28 mouse cellular contexts compared by ENCODE assay signal in genomic region chr5:5134143-5134904, GRCm38 (mm10).
DNase-seq lines count a peak whose midpoint lies in the region; ATAC-seq and TF ChIP-seq lines count a peak whose summit lies in the region.
"Had no signal": no experiment of that assay in that cellular context is flagged by ENCODE, and none has a peak within 500 bp of the region (broad histone marks: within the 10 kb centered on the region; RNA-seq: fewer than 3 reads in every experiment).

No protein-coding gene starts in this region.

- H3K27ac ChIP-seq in hindbrain, embryonic 12.5 days = no peak overlapping the region
- no peak overlapping the region for H3K27ac ChIP-seq in hindbrain, postnatal 0 days
- 0 out of 2 replicates have a peak overlapping the region, but pooled peaks have one; percentile 38 for H3K27ac ChIP-seq in neural tube, embryonic 13.5 days (replicated peaks)
- no peak overlapping the region for H3K27ac ChIP-seq in neural tube, embryonic 15.5 days (replicated peaks)
- peak overlapping the region; percentile 69 for H3K27ac ChIP-seq in hindbrain, embryonic 13.5 days
- H3K27ac ChIP-seq in heart, adult 2 months = no peak overlapping the region
- H3K27ac ChIP-seq: embryonic facial prominence, embryonic 12.5 days; limb, embryonic 12.5 days; stomach, embryonic 15.5 days had no signal

- WGBS in hindbrain, embryonic 12.5 days = 43% methylated on average over 6 of the region's 6 CpGs
- WGBS in hindbrain, postnatal 0 days = 41% methylated on average over 6 of the region's 6 CpGs
- WGBS in neural tube, embryonic 13.5 days = 39% methylated on average over 6 of the region's 6 CpGs
- WGBS in neural tube, embryonic 15.5 days = 37% methylated on average over 6 of the region's 6 CpGs
- 43% methylated on average over 6 of the region's 6 CpGs for WGBS in hindbrain, embryonic 13.5 days
- 94% methylated on average over 6 of the region's 6 CpGs for WGBS in heart, adult 2 months

- no peak for TF ChIP-seq EP300 in heart, adult 2 months (IDR thresholded peaks at IDR 0.05; ENCODE audit: insufficient read depth, low read depth, low read length)

- peak; percentile 63 for ATAC-seq in hindbrain, embryonic 12.5 days (ENCODE audit: low FRiP score)
- no peak for ATAC-seq in hindbrain, postnatal 0 days
- peak; percentile 55; the same call in 1 of the 2 replicates for ATAC-seq in neural tube, embryonic 13.5 days (ENCODE audit: low read depth)
- no peak for ATAC-seq in neural tube, embryonic 15.5 days (ENCODE audit: low FRiP score)
- peak; percentile 45; the same call in 1 of the 2 replicates for ATAC-seq in hindbrain, embryonic 13.5 days (ENCODE audit: low FRiP score)
- ATAC-seq: intestine, embryonic 16.5 days; liver, postnatal 0 days; lung, postnatal 0 days had no signal

- H3K4me1 ChIP-seq in hindbrain, embryonic 12.5 days = peaks cover 8% of the 10 kb centered on the region
- no peaks in the 10 kb centered on the region for H3K4me1 ChIP-seq in hindbrain, postnatal 0 days (ENCODE audit: insufficient read depth, low read length)
- H3K4me1 ChIP-seq in neural tube, embryonic 13.5 days (replicated peaks) = peaks cover 11% of the 10 kb centered on the region
- H3K4me1 ChIP-seq in neural tube, embryonic 15.5 days = peaks cover 12% of the 10 kb centered on the region
- peaks cover 9% of the 10 kb centered on the region for H3K4me1 ChIP-seq in hindbrain, embryonic 13.5 days (replicated peaks)
- no peaks in the 10 kb centered on the region for H3K4me1 ChIP-seq in heart, adult 2 months (ENCODE audit: control insufficient read depth, insufficient read depth, low read length)
- H3K4me1 ChIP-seq: embryonic facial prominence, embryonic 12.5 days; hindbrain, embryonic 15.5 days; limb, embryonic 12.5 days; stomach, embryonic 15.5 days had no signal

- H3K27me3 ChIP-seq in hindbrain, embryonic 12.5 days = no peaks in the 10 kb centered on the region
- no peaks in the 10 kb centered on the region for H3K27me3 ChIP-seq in hindbrain, postnatal 0 days (ENCODE audit: insufficient read depth, low read length)
- H3K27me3 ChIP-seq in neural tube, embryonic 13.5 days = no peaks in the 10 kb centered on the region
- H3K27me3 ChIP-seq in neural tube, embryonic 15.5 days (replicated peaks) = no peaks in the 10 kb centered on the region
- no peaks in the 10 kb centered on the region for H3K27me3 ChIP-seq in hindbrain, embryonic 13.5 days
- no peaks in the 10 kb centered on the region for H3K27me3 ChIP-seq in heart, adult 2 months (ENCODE audit: control insufficient read depth, insufficient read depth, low read length)
- H3K27me3 ChIP-seq: embryonic facial prominence, embryonic 12.5 days; heart, embryonic 12.5 days; hindbrain, embryonic 15.5 days; limb, embryonic 12.5 days; stomach, embryonic 15.5 days had no signal

- intact Hi-C loops in heart, adult 2 months (cut with DNase I) = no loop called here

- TF ChIP-seq CTCF in hindbrain, postnatal 0 days (IDR thresholded peaks at IDR 0.05; ENCODE audit: low read depth) = no peak
- no peak for TF ChIP-seq CTCF in heart, adult 2 months (IDR thresholded peaks at IDR 0.05)

- no peaks in the 10 kb centered on the region for H3K9me3 ChIP-seq in hindbrain, embryonic 12.5 days (replicated peaks)
- H3K9me3 ChIP-seq in hindbrain, postnatal 0 days (ENCODE audit: low read length) = no peaks in the 10 kb centered on the region
- no peaks in the 10 kb centered on the region for H3K9me3 ChIP-seq in neural tube, embryonic 13.5 days
- no peaks in the 10 kb centered on the region for H3K9me3 ChIP-seq in neural tube, embryonic 15.5 days (replicated peaks)
- no peaks in the 10 kb centered on the region for H3K9me3 ChIP-seq in hindbrain, embryonic 13.5 days
- H3K9me3 ChIP-seq: embryonic facial prominence, embryonic 12.5 days; heart, embryonic 12.5 days; hindbrain, embryonic 15.5 days; limb, embryonic 12.5 days; stomach, embryonic 15.5 days had no signal

- H3K4me2 ChIP-seq in hindbrain, embryonic 12.5 days (replicated peaks) = no peak overlapping the region
- no peak overlapping the region for H3K4me2 ChIP-seq in hindbrain, postnatal 0 days (ENCODE audit: low read depth, low read length)
- no peak overlapping the region for H3K4me2 ChIP-seq in neural tube, embryonic 13.5 days
- H3K4me2 ChIP-seq in neural tube, embryonic 15.5 days = no peak overlapping the region
- no peak overlapping the region for H3K4me2 ChIP-seq in hindbrain, embryonic 13.5 days
- H3K4me2 ChIP-seq: embryonic facial prominence, embryonic 12.5 days; heart, embryonic 12.5 days; hindbrain, embryonic 15.5 days; limb, embryonic 12.5 days; liver, embryonic 11.5 days; stomach, embryonic 15.5 days had no signal

- H3K4me3 ChIP-seq in hindbrain, embryonic 12.5 days = no peak overlapping the region
- H3K4me3 ChIP-seq in hindbrain, postnatal 0 days (ENCODE audit: low read length) = no peak overlapping the region
- H3K4me3 ChIP-seq in neural tube, embryonic 13.5 days = no peak overlapping the region
- no peak overlapping the region for H3K4me3 ChIP-seq in neural tube, embryonic 15.5 days (replicated peaks)
- no peak overlapping the region for H3K4me3 ChIP-seq in hindbrain, embryonic 13.5 days
- H3K4me3 ChIP-seq in heart, adult 2 months = no peak overlapping the region
- H3K4me3 ChIP-seq: embryonic facial prominence, embryonic 12.5 days; heart, embryonic 12.5 days; hindbrain, embryonic 15.5 days; limb, embryonic 12.5 days; stomach, embryonic 15.5 days had no signal

- H3K9ac ChIP-seq in hindbrain, embryonic 12.5 days = no peak overlapping the region
- H3K9ac ChIP-seq in hindbrain, postnatal 0 days (replicated peaks; ENCODE audit: low read length) = no peak overlapping the region
- no peak overlapping the region for H3K9ac ChIP-seq in neural tube, embryonic 13.5 days
- no peak overlapping the region for H3K9ac ChIP-seq in neural tube, embryonic 15.5 days (replicated peaks)
- no peak overlapping the region for H3K9ac ChIP-seq in hindbrain, embryonic 13.5 days
- no peak overlapping the region for H3K9ac ChIP-seq in heart, adult 2 months (ENCODE audit: low read depth, low read length)
- H3K9ac ChIP-seq: embryonic facial prominence, embryonic 12.5 days; heart, embryonic 12.5 days; hindbrain, embryonic 15.5 days; limb, embryonic 12.5 days; liver, postnatal 0 days; stomach, embryonic 15.5 days had no signal

- TF ChIP-seq POLR2A in heart, adult 2 months (IDR thresholded peaks at IDR 0.05; ENCODE audit: insufficient read depth, low read depth, low read length) = no peak

- H3K79me2 ChIP-seq in heart, adult 2 months (replicated peaks; ENCODE audit: control insufficient read depth, insufficient read depth, low read length) = no peaks in the 10 kb centered on the region

- no peaks in the 10 kb centered on the region for H3K36me3 ChIP-seq in hindbrain, embryonic 12.5 days
- no peaks in the 10 kb centered on the region for H3K36me3 ChIP-seq in hindbrain, postnatal 0 days (ENCODE audit: insufficient read depth, low read length)
- no peaks in the 10 kb centered on the region for H3K36me3 ChIP-seq in neural tube, embryonic 13.5 days
- H3K36me3 ChIP-seq in neural tube, embryonic 15.5 days = no peaks in the 10 kb centered on the region
- no peaks in the 10 kb centered on the region for H3K36me3 ChIP-seq in hindbrain, embryonic 13.5 days
- no peaks in the 10 kb centered on the region for H3K36me3 ChIP-seq in heart, adult 2 months (ENCODE audit: control insufficient read depth, insufficient read depth, low read length)
- H3K36me3 ChIP-seq: embryonic facial prominence, embryonic 12.5 days; heart, embryonic 12.5 days; hindbrain, embryonic 15.5 days; limb, embryonic 12.5 days; stomach, embryonic 15.5 days had no signal

- DNase-seq in hindbrain, postnatal 0 days (ENCODE audit: low spot score) = no peak
- DNase-seq in gastrocnemius, adult 18-20 months (ENCODE audit: low spot score) = no peak
- DNase-seq in testis, postnatal 10 days (ENCODE audit: low spot score) = no peak
- DNase-seq in heart, adult 2 months = no peak
- DNase-seq: adrenal gland, postnatal 36 days; cerebellum, adult 18-20 months; cerebellum, postnatal 25 days; heart, adult 11 months; heart, postnatal 10 days; kidney, adult 9 months; kidney, postnatal 14 days; layer of hippocampus, postnatal 36 days; liver, postnatal 0 days; right cerebral cortex, adult 18-20 months; thymus, adult 18-20 months; thymus, postnatal 4 days had no signal

Comparison
In these comparisons a context has a peak if more than half of its experiments do, and no peak if none do; other contexts are left out.
1. ATAC-seq: peak in hindbrain, embryonic 12.5 days (single experiment), neural tube, embryonic 13.5 days (single experiment) and hindbrain, embryonic 13.5 days (single experiment); none in hindbrain, postnatal 0 days (single experiment) and neural tube, embryonic 15.5 days (single experiment).
2. H3K27ac ChIP-seq: peak in neural tube, embryonic 13.5 days (single experiment) and hindbrain, embryonic 13.5 days (single experiment); none in hindbrain, embryonic 12.5 days (single experiment), hindbrain, postnatal 0 days (single experiment), neural tube, embryonic 15.5 days (single experiment) and heart, adult 2 months (single experiment).